Mouse (Mus musculus): Measurements from ENCODE around the gene Tmed9.

- no peak for TF ChIP-seq CTCF (IDR thresholded peaks at IDR 0.05; ENCODE audit: low read depth, low read length)
- no peak for TF ChIP-seq POLR2A (IDR thresholded peaks at IDR 0.05; ENCODE audit: extremely low read depth, insufficient read depth, low read length)
Measured at GRCm38 (mm10) chr13:55527212-55527611, 46.3 kb upstream of the Tmed9 start.

All from liver, adult 2 months (tissue).